Mouse (Mus musculus) cerebellum, adult 18-20 months (tissue): ENCODE results near the gene Zfp84.
A peak's percentile ranks its signal among the peaks of the same experiment; 100 is the strongest.

ENCODE experiments used
- DNase-seq, 2 experiments: peaks; one replicate each; pipeline ENCODE4 v3.0.0; 2021

Gene Zfp84

DNA sequence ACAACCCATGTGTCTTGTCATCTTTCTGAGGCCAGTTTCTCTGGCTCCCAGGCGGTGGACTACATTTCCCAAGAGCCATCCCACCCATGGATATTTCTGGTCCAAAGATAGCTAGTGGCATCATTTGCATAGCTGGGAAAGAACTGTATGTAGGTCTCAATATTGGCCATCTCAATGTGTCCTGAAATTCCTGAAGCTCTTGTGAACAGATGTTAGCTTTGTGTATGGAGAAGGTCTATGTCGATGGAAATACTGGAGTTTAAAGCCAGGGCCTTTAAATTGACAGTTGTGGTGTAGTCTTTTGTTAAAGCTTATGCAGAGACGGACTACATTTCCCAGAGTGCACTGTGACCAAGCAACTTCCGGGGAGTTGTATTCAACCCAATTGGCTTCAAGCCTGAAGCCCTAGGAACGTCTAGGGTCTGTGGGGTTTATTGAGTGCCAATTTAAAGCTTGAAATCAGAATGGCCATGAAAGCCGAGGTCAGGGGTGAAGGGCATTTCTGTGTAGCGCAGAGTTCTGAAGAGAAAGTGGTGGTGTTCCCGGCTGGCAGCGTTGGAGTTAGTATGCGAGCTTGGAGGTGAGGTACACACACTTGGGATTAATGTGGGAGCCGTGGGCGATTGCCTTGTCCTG, 50.4 kb downstream of the Zfp84 start:
- peak; percentile 78 to 89 for DNase-seq

DNA sequence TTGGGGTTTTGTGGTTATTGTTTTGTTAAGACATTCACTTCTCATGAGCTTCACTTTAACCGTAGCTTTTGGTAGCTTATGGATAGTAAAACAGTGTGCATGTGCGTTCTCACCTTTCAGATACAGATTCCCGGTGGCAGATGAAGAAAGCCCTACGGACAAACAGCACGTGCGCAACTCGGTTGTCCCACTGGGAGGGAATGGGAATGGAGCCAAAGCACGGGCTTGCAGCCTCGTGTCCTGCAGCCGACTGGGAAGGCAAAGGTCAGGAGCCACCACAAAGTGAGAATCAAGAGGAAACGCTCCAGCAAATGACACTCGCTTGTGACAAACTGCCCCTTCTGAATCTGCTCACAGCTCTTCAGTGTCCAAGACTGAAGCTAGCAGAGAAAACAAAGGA, 59.6 kb downstream of the Zfp84 start:
- DNase-seq, result no peak
